Mouse (Mus musculus) midbrain, embryonic 16.5 days (tissue): ENCODE measurements at regions not wholly inside any gene's neighbourhood (a gene's known extent, or its start where the extent isn't known, plus 50 kb on each side); places are given as distances from the start of the nearest gene placed in this dataset.
"Not testable (repeated sequence)": the region's sequence is repeated elsewhere in the genome, so short reads cannot be mapped to it uniquely, and the experiment has no call there.

Source experiments
- ATAC-seq: fragments of 200-750 bp; cut with Nextera tagmentation; 2 replicates; pipeline ENCODE4 v1.8.0; 2017; ENCODE audit warnings: moderate TSS enrichment
- H3K27ac ChIP-seq: fragments of 300-500 bp; sonication (generic); 2 replicates; pipeline ENCODE4 v1.5.1; 2014; ENCODE audit warnings: mild to moderate bottlenecking, low read length, mixed read lengths
- H3K27me3 ChIP-seq: fragments of 300-500 bp; sonication (generic); 2 replicates; pipeline ENCODE4 v1.6.1; 2014; ENCODE audit warnings: low read depth, low read length, mixed read lengths; ENCODE audit not compliant: control insufficient read depth, insufficient read depth
- H3K36me3 ChIP-seq: fragments of 300-500 bp; sonication (generic); 2 replicates; pipeline ENCODE4 v1.6.1; 2014; ENCODE audit warnings: mild to moderate bottlenecking, low read length, moderate library complexity, mixed read lengths; ENCODE audit not compliant: control insufficient read depth, insufficient read depth
- H3K4me1 ChIP-seq: fragments of 300-500 bp; sonication (generic); 2 replicates; pipeline ENCODE4 v1.6.1; 2014; ENCODE audit warnings: mild to moderate bottlenecking, low read length, mixed read lengths; ENCODE audit not compliant: control insufficient read depth, insufficient read depth
- H3K4me2 ChIP-seq: fragments of 300-500 bp; sonication (generic); 2 replicates; pipeline ENCODE4 v1.6.1; 2014; ENCODE audit warnings: mild to moderate bottlenecking, low read length, mixed read lengths
- H3K4me3 ChIP-seq: fragments of 300-500 bp; sonication (generic); 2 replicates; pipeline ENCODE4 v1.5.1; 2014; ENCODE audit warnings: low read depth, mild to moderate bottlenecking, low read length, moderate library complexity, mixed read lengths
- H3K9ac ChIP-seq: fragments of 300-500 bp; sonication (generic); 2 replicates; pipeline ENCODE4 v1.6.1; 2014; ENCODE audit warnings: low read depth, low read length, mixed read lengths
- H3K9me3 ChIP-seq: fragments of 300-500 bp; sonication (generic); replicated peaks from 2 replicates; pipeline ENCODE4 v1.6.1; 2014; ENCODE audit warnings: mild to moderate bottlenecking, low read length, mixed read lengths; ENCODE audit not compliant: control insufficient read depth, poor library complexity, severe bottlenecking
- WGBS: fragments of 180-500 bp; shearing (Covaris S2); extraction: QIAGEN DNeasy Blood & Tissue Kit; methylation state at CpG from one replicate; pipeline ENCODE4 v1.1.7; 2014; 5-methylcytosine and 5-hydroxymethylcytosine counted together

GRCm38 (mm10) chr13:4348890-4349289, 69.7 kb upstream of the Akr1c12 start:
- no peak for ATAC-seq
- H3K36me3 ChIP-seq: no peaks in the 10 kb centered on the region
- H3K27ac ChIP-seq: no peak overlapping the region
- no peaks in the 10 kb centered on the region for H3K9me3 ChIP-seq
- H3K4me2 ChIP-seq: no peak overlapping the region
- 57% methylated on average over 1 of the region's 1 CpGs for WGBS
- no peak overlapping the region for H3K9ac ChIP-seq
- H3K4me1 ChIP-seq: no peaks in the 10 kb centered on the region
- H3K27me3 ChIP-seq: no peaks in the 10 kb centered on the region
- H3K4me3 ChIP-seq: no peak overlapping the region

GRCm38 (mm10) chr13:4350601-4351000, 71.4 kb upstream of the Akr1c12 start:
- H3K27ac ChIP-seq: no peak overlapping the region
- no peak overlapping the region for H3K4me3 ChIP-seq
- H3K27me3 ChIP-seq: no peaks in the 10 kb centered on the region
- H3K9ac ChIP-seq: no peak overlapping the region
- no peaks in the 10 kb centered on the region for H3K4me1 ChIP-seq
- H3K4me2 ChIP-seq: no peak overlapping the region
- ATAC-seq: no peak
- no peaks in the 10 kb centered on the region for H3K36me3 ChIP-seq
- H3K9me3 ChIP-seq: no peaks in the 10 kb centered on the region
- WGBS: 81% methylated on average over 3 of the region's 3 CpGs

GRCm38 (mm10) chr13:4376654-4377053, 57.5 kb upstream of the Akr1c6 start:
- WGBS: 11% methylated on average over 8 of the region's 8 CpGs
- H3K27me3 ChIP-seq, ATAC-seq, H3K36me3 ChIP-seq, H3K4me1 ChIP-seq, H3K27ac ChIP-seq, H3K9me3 ChIP-seq: not testable (repeated sequence)
- peak overlapping the region; percentile 54; the same call in 1 of the 2 replicates for H3K9ac ChIP-seq
- peak overlapping the region; percentile 24 for H3K4me3 ChIP-seq
- peak overlapping the region; percentile 49 for H3K4me2 ChIP-seq
